Mouse (Mus musculus): ENCODE results near the gene Vmn2r106. TPM values are rescaled to one million over a fixed set of nuclear protein-coding genes. Genes with fewer than 3 reads are reported as not detected.

Gene Vmn2r106
- total RNA-seq (2014; rRNA removed; ENCODE audit: low replicate concordance) (not detected in 2 replicates), polyA plus RNA-seq (2015; fragmentation: Nextera tagmentation; extraction: Ambion mirVana) (not detected in 2 replicates)

DNA sequence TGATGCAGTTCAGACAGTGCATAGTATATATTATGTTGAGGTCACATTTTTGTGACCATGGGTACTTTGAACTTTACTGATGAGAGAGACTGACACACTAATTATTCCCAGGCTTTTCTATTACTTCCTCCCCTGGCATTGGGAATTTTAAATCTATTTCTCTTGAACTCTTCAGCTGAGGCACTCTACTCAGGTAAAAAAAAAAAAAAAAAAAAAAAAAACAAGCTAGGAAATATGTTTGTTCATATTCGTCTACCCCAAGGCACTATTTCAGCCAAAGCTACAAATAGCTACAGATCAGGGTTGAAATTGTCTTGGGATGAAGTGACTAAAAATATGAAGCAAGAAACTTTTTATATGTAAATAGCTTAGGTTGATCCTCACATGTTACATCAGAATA, at the start of gene Vmn2r106:
Gene Vmn2r106, minus strand, starts transcription at position 101 of the 400 bp plus-strand sequence.
- WGBS: 61% methylated on average over 1 of the region's 1 CpGs

DNA sequence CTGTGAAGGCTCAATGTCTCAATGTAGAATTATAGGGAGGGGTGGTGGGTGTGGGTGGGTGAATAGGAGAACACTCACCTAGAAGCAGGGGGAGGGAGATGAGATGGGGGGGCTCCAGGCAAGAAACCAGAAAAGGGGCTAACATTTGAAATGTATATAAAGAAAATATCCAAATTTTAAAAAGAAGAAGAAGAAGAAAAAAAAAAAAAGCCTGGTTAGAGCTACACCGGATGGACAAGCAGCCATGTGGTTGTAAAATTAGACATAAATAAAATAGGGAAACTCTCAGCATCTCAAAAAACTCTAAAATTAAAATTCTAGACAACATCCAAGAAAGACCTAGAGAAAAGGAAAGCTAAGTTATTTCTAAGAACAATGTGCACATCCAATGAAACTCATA, 20.4 kb upstream of the Vmn2r106 start:
- no peak overlapping the region for H3K27ac ChIP-seq (ENCODE audit: low read depth)
- DNase-seq (ENCODE audit: low spot score) (no peak), ATAC-seq (ENCODE audit: insufficient read depth, low read depth) (no peak)
- WGBS: 71% methylated on average over 1 of the region's 1 CpGs
- H3K4me3 ChIP-seq (ENCODE audit: low read depth, low read length): no peak overlapping the region
- no peaks in the 10 kb centered on the region for H3K36me3 ChIP-seq (replicated peaks; ENCODE audit: control insufficient read depth, insufficient read depth, low read length)
- TF ChIP-seq EP300 (IDR thresholded peaks at IDR 0.05; ENCODE audit: low read depth) (no peak), CTCF (IDR thresholded peaks at IDR 0.05; ENCODE audit: low read depth) (no peak)
- no peak overlapping the region for H3K9ac ChIP-seq (replicated peaks; ENCODE audit: low read depth, low read length)
- H3K4me1 ChIP-seq (ENCODE audit: control insufficient read depth, insufficient read depth): no peaks in the 10 kb centered on the region
- peaks cover 3% of the 10 kb centered on the region; the same call in 1 of the 2 replicates for H3K9me3 ChIP-seq (replicated peaks; ENCODE audit: control insufficient read depth, low read length)
- H3K27me3 ChIP-seq (ENCODE audit: control insufficient read depth, insufficient read depth, low read length): no peaks in the 10 kb centered on the region
- H3K4me2 ChIP-seq (ENCODE audit: low read depth, low read length): no peak overlapping the region

More for the DNA sequence above, at the start of gene Vmn2r106:
- H3K27ac ChIP-seq (ENCODE audit: low read depth): no peak within 1 kb of the TSS
- TF ChIP-seq EP300 (IDR thresholded peaks at IDR 0.05; ENCODE audit: low read depth): no peak
- TF ChIP-seq CTCF (IDR thresholded peaks at IDR 0.05; ENCODE audit: low read depth): no peak
- no peaks in the 10 kb centered on the region for H3K27me3 ChIP-seq (ENCODE audit: control insufficient read depth, insufficient read depth, low read length)
- H3K4me3 ChIP-seq (ENCODE audit: low read depth, low read length): no peak within 1 kb of the TSS
- no peaks in the 10 kb centered on the region for H3K36me3 ChIP-seq (replicated peaks; ENCODE audit: control insufficient read depth, insufficient read depth, low read length)
- H3K9ac ChIP-seq (replicated peaks; ENCODE audit: low read depth, low read length): no peak within 1 kb of the TSS
- no peak for DNase-seq (ENCODE audit: low spot score)
- no peak for ATAC-seq (ENCODE audit: insufficient read depth, low read depth)
- no peak within 1 kb of the TSS for H3K4me2 ChIP-seq (ENCODE audit: low read depth, low read length)
- H3K4me1 ChIP-seq (ENCODE audit: control insufficient read depth, insufficient read depth): no peaks in the 10 kb centered on the region
- no peaks in the 10 kb centered on the region for H3K9me3 ChIP-seq (replicated peaks; ENCODE audit: control insufficient read depth, low read length)

DNA sequence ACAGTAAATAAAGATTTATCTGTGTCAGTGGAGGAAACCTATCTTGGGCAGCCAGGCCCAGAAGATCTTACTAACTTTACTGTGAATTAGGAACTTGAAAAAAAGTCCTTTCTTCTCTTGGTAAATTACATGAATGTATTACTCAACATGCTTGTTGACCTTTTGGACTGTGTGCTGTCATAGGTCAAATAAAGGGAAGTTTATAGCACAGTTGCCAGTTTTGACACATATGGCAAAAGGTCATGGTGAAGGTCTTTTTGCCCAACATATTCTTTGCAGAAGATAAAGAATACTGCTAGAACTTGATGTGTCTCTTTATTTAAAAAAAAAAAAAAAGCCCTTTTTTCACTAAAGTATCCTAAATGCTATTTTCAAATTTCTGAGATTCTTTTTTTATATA, 1.6 kb upstream of the Vmn2r106 start:
- Histone ChIP-seq H3K4me2 (ENCODE audit: low read depth, low read length) (no peak overlapping the region), H3K27me3 (ENCODE audit: control insufficient read depth, insufficient read depth, low read length) (no peaks in the 10 kb centered on the region), H3K9ac (replicated peaks; ENCODE audit: low read depth, low read length) (no peak overlapping the region), H3K36me3 (replicated peaks; ENCODE audit: control insufficient read depth, insufficient read depth, low read length) (no peaks in the 10 kb centered on the region), H3K4me1 (ENCODE audit: control insufficient read depth, insufficient read depth) (no peaks in the 10 kb centered on the region), H3K4me3 (ENCODE audit: low read depth, low read length) (no peak overlapping the region), H3K9me3 (replicated peaks; ENCODE audit: control insufficient read depth, low read length) (no peaks in the 10 kb centered on the region), H3K27ac (ENCODE audit: low read depth) (no peak overlapping the region)
- TF ChIP-seq EP300 (IDR thresholded peaks at IDR 0.05; ENCODE audit: low read depth) (no peak), CTCF (IDR thresholded peaks at IDR 0.05; ENCODE audit: low read depth) (no peak)
- DNase-seq (ENCODE audit: low spot score) (no peak), ATAC-seq (ENCODE audit: insufficient read depth, low read depth) (no peak)

DNA sequence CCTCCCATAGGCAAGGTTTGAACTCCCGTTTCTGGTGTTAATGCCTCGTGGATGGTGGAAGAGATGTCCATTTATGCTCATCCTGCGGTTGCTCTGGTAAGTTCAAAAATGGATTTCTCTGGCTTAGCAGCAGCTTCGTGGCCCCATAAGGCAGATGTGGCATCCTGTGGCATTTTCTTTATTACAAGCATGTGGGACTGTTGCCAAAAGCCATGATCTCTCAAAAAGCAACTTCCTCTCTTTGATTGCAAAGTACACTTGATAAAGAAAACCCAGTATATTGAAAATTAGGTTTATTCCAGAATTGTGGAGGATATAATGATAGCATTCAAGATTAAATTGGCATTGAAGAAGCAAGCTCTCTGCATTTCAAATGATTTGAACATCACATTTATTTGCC, 29.8 kb downstream of the Vmn2r106 start:
- DNase-seq (ENCODE audit: low spot score) (no peak), ATAC-seq (ENCODE audit: insufficient read depth, low read depth) (no peak)
- Histone ChIP-seq H3K9me3 (replicated peaks; ENCODE audit: control insufficient read depth, low read length) (0 out of 2 replicates have a peak, but pooled peaks cover 22% of the 10 kb centered on the region), H3K4me3 (ENCODE audit: low read depth, low read length) (no peak overlapping the region), H3K4me2 (ENCODE audit: low read depth, low read length) (no peak overlapping the region), H3K36me3 (replicated peaks; ENCODE audit: control insufficient read depth, insufficient read depth, low read length) (no peaks in the 10 kb centered on the region), H3K4me1 (ENCODE audit: control insufficient read depth, insufficient read depth) (no peaks in the 10 kb centered on the region), H3K9ac (replicated peaks; ENCODE audit: low read depth, low read length) (no peak overlapping the region), H3K27ac (ENCODE audit: low read depth) (no peak overlapping the region), H3K27me3 (ENCODE audit: control insufficient read depth, insufficient read depth, low read length) (no peaks in the 10 kb centered on the region)
- WGBS: 50% methylated on average over 4 of the region's 4 CpGs
- no peak for TF ChIP-seq CTCF (IDR thresholded peaks at IDR 0.05; ENCODE audit: low read depth)
- TF ChIP-seq EP300 (IDR thresholded peaks at IDR 0.05; ENCODE audit: low read depth): no peak

DNA sequence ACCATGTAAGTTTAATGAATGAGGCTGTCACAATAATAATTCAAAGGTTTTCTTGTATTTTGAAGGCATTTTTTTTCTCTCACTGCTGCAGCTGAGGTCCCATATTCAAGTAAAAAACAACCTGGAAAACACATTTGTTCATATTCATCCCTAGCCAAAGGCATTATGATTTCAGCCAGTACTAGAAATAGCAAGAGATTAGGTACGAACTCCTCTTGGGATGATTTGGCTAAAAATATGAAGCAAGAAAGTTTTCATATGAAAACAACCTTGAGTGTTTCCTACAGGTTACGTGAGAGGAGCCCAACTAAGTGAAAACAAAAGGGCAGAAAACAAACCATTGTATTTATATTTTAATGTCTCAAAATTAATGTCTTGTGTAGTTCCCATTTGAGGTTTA, 50.4 kb downstream of the Vmn2r106 start, which contains the start of gene Vmn2r105:
Gene Vmn2r105, minus strand, starts transcription at position 101 of the 400 bp plus-strand sequence.
- H3K4me1 ChIP-seq (ENCODE audit: control insufficient read depth, insufficient read depth): no peaks in the 10 kb centered on the region
- no peak for ATAC-seq (ENCODE audit: insufficient read depth, low read depth)
- no peaks in the 10 kb centered on the region for H3K36me3 ChIP-seq (replicated peaks; ENCODE audit: control insufficient read depth, insufficient read depth, low read length)
- H3K9me3 ChIP-seq (replicated peaks; ENCODE audit: control insufficient read depth, low read length): no peaks in the 10 kb centered on the region
- H3K4me2 ChIP-seq (ENCODE audit: low read depth, low read length): no peak within 1 kb of the TSS
- H3K4me3 ChIP-seq (ENCODE audit: low read depth, low read length): no peak within 1 kb of the TSS
- WGBS: 49% methylated on average over 2 of the region's 2 CpGs
- H3K9ac ChIP-seq (replicated peaks; ENCODE audit: low read depth, low read length): no peak within 1 kb of the TSS
- no peak for DNase-seq (ENCODE audit: low spot score)
- TF ChIP-seq EP300 (IDR thresholded peaks at IDR 0.05; ENCODE audit: low read depth): no peak
- no peak for TF ChIP-seq CTCF (IDR thresholded peaks at IDR 0.05; ENCODE audit: low read depth)
- H3K27ac ChIP-seq (ENCODE audit: low read depth): no peak within 1 kb of the TSS
- no peaks in the 10 kb centered on the region for H3K27me3 ChIP-seq (ENCODE audit: control insufficient read depth, insufficient read depth, low read length)

Other genes starting within 250 kb of the Vmn2r106 start
- not detected in 2 replicates for gene Vmn2r104, start 237.2 kb downstream of the Vmn2r106 start, total RNA-seq (2014; rRNA removed; ENCODE audit: low replicate concordance)
- gene Vmn2r104, start 237.2 kb downstream of the Vmn2r106 start, polyA plus RNA-seq (2015; fragmentation: Nextera tagmentation; extraction: Ambion mirVana): not detected in 2 replicates
- gene Fpr-rs7, start 171.3 kb downstream of the Vmn2r106 start, total RNA-seq (2014; rRNA removed; ENCODE audit: low replicate concordance): not detected in 2 replicates
- not detected in 2 replicates for gene Fpr-rs7, start 171.3 kb downstream of the Vmn2r106 start, polyA plus RNA-seq (2015; fragmentation: Nextera tagmentation; extraction: Ambion mirVana)
- gene Fpr-rs6, start 102.5 kb downstream of the Vmn2r106 start, total RNA-seq (2014; rRNA removed; ENCODE audit: low replicate concordance): not detected in 2 replicates
- gene Fpr-rs6, start 102.5 kb downstream of the Vmn2r106 start, polyA plus RNA-seq (2015; fragmentation: Nextera tagmentation; extraction: Ambion mirVana): not detected in 2 replicates
- gene Vmn2r105, start 50.5 kb downstream of the Vmn2r106 start, total RNA-seq (2014; rRNA removed; ENCODE audit: low replicate concordance): not detected in 2 replicates
- not detected in 2 replicates for gene Vmn2r105, start 50.5 kb downstream of the Vmn2r106 start, polyA plus RNA-seq (2015; fragmentation: Nextera tagmentation; extraction: Ambion mirVana)
- not detected in 2 replicates for gene Vmn2r107, start 59.7 kb upstream of the Vmn2r106 start, total RNA-seq (2014; rRNA removed; ENCODE audit: low replicate concordance)
- not detected in 2 replicates for gene Vmn2r107, start 59.7 kb upstream of the Vmn2r106 start, polyA plus RNA-seq (2015; fragmentation: Nextera tagmentation; extraction: Ambion mirVana)
- gene Vmn1r224, start 128.6 kb upstream of the Vmn2r106 start, total RNA-seq (2014; rRNA removed; ENCODE audit: low replicate concordance): not detected in 2 replicates
- gene Vmn1r224, start 128.6 kb upstream of the Vmn2r106 start, polyA plus RNA-seq (2015; fragmentation: Nextera tagmentation; extraction: Ambion mirVana): not detected in 2 replicates
- not detected in 2 replicates for gene Vmn2r108, start 195.8 kb upstream of the Vmn2r106 start, total RNA-seq (2014; rRNA removed; ENCODE audit: low replicate concordance)
- gene Vmn2r108, start 195.8 kb upstream of the Vmn2r106 start, polyA plus RNA-seq (2015; fragmentation: Nextera tagmentation; extraction: Ambion mirVana): not detected in 2 replicates
- not detected in 2 replicates for gene Vmn1r225, start 212.6 kb upstream of the Vmn2r106 start, total RNA-seq (2014; rRNA removed; ENCODE audit: low replicate concordance)
- not detected in 2 replicates for gene Vmn1r225, start 212.6 kb upstream of the Vmn2r106 start, polyA plus RNA-seq (2015; fragmentation: Nextera tagmentation; extraction: Ambion mirVana)

All from heart, postnatal 0 days (tissue).